Mouse (Mus musculus) telencephalon, adult 2 months (tissue): ENCODE measurements around the gene Myof.

Source experiments
- DNase-seq: peaks from one replicate; pipeline ENCODE4 v3.0.0-alpha.2; 2011; ENCODE audit warnings: low read depth, low spot score

The Myof gene

DNA sequence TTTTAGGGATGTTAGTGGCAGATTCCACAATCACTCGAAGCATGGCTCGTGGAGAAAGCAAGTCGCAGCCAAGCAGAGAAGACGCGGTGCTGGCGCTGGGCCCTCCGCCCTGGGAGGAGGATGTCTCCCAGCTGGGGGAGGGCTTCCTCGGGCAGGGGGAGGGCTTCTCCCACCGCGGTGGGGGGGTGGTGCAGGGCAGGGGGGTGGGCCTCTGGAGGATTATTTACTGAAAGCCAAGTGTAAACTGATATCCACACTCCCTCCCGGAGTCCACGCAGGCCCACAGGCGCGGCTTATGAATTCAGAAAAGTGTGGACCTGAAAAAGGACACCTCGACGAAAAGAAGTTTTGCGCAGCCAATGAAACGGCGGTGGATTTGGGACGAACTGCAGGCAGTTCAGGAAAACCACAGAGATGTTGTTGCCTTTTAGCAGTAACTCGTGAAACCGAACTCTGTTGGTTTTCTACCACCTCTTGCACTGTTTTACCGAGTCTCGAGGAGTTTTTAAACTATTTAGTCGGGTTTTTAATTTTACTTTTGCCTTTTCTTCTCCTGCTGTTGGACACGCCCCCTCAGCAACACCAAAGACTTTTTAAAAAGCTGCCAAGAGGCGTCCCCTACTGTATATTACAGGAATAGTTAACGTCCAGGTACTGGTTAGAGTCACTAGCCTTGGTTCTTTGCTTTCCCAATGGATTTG, at the start of gene Myof:
Gene Myof (minus strand): TSS at position 297 of the 701 bp plus-strand sequence.
- no peak for DNase-seq

DNA sequence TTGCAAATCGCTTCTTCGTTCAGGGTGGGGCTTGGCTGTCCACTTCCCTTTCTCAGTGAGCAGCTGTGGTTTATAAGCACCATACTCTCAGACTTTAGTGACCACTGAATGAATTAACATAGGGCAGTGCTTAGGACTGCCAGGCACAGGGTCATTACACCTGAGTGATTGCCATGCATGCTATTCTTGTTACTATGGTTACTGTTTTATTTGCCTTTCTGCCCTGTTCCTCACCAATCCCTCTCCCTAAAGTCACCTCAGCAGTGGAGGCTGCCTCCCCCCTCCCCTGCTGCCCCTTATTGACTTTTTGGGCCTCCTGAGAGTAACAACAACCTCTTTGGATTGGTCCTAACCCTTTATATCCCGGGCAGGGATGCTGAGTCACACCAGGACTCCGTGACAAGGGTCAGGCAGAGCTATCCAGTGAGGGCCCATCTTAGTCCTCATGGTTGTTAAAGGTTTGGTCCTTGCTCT, 48.2 kb upstream of the Myof start:
- DNase-seq = no peak

DNA sequence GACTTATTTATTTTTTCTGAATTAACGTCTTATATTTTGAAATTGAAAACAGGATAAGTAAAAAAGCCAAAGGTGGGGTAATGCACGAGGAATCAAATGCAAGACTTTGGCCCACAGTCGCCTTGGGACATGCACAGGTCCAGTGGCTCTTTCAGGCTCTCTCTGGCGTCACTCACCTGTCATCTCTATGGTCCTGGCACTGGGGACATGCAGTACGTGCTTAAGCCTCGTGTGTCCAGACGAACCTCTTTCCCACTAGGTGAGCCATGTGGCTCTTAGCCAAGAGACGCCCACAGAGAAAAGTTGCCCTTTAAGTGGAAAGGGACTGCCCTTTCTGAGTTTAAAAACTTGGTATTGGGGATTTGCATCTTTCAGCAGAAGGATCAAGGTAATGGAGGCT, 46.0 kb upstream of the Myof start:
- DNase-seq = no peak

DNA sequence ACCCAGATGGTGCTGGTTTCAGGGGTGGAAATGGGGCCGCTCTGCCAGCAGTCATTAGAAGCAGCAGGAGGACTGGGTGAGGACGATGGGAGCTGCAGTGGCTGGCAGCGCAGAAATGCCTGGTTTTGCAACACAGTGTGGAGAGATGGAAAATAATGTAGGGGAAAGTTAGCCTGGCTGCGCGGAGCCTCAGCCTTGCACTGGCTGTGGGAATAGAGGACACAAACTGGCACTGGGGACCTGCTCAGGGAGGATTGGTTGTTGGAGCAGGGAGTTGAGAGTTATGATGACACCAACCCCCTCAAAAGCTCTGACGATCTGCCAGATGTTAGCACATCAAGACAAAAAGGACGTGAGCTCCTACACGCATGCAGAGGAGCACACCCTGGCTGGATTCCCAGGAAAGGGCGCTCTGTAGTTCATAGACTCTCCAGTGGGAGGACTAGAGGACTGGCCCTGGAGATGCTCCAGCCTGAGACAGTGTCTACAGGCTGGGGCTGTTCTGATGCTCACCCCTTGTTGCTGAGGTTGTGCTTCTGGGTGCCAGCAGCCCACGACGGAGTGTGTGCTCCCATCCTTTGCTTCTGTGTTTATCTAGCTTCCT, 43.7 kb upstream of the Myof start:
- peak; percentile 12 for DNase-seq

DNA sequence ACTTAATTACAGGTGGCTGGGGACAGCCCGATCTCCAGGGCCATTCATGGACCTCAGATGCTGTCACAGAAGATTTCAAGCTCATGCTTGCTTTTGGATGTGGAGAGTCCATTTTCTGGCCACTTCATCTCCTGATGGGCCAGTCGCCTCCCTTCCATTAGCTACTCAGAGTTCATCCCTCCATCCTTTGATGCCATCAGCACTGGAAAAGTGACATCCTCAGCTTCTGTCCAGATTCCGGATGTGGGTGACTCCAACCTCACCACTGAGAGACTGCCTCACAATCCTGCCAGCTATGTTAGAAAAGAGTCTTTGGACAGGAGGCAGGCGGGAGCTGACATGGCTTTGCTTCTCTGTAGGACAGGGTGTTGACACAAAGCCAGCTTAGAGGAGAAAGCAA, 42.5 kb upstream of the Myof start:
- no peak for DNase-seq

DNA sequence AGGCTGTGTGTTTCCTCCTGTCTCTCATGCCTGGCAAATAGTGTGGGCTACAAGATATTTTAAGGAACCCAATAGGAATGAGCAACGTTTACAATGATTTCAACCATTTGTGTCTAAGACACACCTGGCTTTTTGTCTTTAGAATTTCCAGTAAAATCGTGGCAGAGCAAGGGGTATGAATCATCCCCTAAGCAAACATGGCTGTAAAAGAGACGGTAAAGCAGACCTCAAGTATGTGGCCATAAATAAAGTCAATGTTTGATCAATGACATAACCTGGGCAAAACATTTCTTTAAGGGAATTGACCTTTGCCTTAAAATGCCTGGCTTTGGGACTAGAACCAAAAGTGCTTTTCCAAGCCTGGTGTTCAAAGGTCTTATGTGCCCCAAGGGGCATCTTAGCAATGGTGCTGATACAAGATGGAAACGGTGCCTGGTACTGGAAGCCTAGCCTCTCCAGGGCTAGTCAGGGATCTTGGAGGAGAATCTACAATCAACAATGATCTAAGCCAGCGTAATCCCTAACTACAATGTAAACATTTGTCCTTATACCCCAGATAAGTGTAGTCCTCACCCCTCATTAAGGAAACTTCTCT, 39.7 kb upstream of the Myof start:
- no peak for DNase-seq

DNA sequence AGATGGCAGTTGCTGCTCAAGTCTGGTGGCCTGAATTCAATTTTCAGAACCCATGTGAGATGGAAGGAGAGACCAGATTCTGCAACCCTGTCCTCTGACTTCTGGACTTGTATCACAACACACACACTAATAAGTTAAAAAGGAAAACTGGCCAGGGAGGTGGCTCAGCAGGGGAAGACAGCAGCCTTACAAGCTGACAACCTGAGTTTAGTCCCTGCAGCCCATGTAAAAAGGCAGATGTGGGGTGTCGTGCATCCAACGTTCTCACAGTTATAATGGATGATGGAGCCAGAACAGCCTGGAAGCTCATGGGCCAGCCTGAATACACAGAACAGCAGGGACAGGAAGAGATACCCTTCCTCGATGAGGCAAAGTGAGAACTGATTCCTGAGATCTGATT, 38.0 kb upstream of the Myof start:
- no peak for DNase-seq

DNA sequence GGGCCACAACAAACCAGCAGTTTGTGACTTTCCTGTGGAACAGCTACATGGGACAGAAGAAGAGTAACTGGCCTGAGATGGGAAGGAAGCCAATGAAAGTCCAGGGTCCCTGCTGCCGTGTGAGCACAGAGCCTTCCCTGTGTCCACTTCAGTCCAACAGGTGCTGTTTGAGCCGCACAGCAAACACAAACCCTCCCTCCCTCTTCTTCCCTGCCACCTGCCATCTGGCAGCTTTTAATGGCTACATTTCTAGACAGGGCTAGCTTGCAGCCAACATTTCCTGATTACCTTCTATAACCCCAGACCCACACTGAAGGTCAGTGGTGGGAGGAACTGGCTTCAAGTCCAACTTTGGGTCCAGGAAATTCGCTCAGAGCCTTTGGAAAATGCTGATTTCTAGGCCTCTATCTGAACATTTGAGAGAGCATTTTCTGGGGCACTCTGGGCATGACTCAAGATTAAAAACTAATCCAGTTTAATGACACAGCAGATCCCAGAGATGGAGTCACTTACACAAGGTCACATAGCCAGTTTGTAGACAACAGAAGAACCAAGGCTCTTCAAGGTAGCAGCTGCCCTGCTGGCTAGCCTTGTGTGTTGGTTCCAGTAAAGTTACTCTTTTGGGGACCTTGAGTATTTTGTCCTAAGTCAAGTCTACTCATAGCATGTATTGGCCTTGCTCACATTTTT, 34.6 kb upstream of the Myof start:
- no peak for DNase-seq

DNA sequence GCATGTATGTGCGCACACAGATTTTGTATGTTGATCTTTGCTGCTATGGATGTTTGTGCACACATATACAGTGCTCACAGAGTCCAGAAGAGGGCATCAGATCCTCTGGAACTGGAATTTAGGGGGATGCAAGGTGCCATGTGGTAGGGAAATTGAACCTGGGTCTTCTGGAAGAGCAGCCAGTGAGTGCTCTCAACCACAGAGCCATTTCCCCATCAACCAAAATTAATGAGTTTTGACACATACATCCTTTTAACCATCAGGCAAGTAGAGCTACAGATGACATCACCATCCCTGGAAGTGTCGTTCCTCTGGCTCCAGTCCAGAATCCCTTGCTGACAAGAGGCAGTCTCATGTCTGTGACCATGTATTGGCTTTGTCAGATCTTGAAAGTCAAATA, 32.9 kb upstream of the Myof start:
- no peak for DNase-seq

DNA sequence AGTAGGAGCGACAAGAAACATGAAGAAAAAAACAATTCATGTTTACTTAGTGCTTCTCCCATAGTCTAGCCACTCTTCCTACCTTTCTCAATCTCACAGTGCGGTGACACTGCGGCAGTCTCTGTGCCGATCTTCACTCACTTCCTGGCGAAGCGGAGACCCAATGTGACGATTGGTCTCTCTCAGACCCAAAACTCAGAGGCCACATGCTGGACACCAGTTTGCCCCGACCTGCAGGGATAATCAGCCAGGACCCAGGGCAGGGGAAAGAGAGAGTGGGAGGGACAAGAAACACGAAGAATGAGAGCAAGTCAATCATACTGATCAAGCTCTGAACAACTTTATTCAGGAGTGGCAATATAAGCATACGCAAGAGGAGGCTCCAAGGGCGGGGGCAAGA, 31.7 kb upstream of the Myof start:
- DNase-seq = no peak

DNA sequence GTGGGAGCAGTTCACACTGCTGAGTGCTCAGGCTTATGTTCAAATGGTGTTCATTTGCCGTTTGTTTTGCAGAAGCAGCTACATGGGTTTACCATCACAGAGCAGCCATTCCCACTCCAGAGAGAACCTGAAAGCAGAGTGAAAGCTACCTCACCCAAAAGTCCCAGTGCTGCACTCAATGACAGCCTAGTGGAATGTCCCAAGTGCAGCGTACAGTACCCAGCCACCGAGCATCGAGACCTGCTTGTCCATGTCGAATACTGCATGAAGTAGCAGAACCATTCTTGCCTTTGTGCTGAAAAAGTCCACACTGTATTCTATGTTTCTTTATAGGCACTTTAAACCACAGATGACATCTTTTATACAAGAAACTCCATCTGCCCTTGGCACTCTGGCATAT, 29.8 kb upstream of the Myof start:
- no peak for DNase-seq

DNA sequence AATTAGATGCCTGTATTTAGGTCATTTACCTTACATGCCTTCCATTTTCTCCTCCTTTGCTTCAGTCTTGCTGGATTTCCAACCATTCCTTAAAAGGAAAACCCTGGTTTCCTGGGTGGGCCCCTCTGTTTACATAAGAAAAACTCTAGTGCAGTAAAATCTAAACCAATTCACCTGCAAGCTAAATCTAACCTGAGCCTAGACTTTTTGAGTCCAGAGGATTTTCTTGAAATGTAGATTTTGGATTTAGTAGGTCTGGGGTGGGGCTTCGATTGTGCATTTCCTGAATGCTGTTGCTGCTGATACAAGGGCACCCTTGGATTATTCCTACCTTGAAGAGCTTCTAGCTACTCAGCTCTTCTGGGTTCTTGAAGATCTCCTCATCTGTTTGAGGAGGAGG, 20.7 kb upstream of the Myof start:
- DNase-seq = no peak

DNA sequence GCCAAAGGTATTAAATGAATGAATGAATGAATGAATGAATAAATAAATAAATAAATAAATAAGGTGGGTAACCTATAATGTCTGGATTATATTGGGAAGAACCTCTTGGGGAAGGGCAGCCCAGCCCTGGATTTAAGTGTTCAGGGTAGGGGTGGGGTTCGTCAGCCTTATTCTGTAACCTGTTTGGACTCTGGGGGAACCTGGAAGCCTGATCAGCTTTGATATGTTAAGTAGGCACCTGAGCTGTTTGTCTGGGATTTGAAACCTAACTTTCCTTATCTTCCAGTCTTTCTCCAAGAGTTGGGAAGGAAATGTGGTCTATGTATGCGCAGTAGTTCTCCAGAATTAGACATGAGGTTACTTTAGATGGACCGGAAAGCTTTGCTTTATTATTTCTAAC, 19.8 kb upstream of the Myof start:
- no peak for DNase-seq

DNA sequence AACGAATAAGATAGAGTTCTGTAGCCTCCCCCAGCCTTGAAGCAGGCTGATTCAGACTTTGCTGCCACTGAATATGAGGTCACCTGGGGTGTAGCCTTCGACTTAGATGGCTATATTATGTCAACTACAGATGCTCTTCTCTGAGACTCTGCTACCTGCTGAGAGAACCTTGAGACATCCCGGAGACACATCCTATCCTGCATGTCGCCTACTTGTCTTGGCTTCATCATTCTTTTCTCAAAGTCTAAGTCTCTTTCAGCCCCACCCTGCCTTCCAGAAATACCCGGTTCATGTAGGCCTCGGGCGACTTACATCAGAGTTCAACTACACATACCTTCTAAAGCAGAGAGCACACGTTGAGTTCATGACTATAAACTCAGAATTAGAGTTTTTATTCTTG, 13.6 kb upstream of the Myof start:
- no peak for DNase-seq

DNA sequence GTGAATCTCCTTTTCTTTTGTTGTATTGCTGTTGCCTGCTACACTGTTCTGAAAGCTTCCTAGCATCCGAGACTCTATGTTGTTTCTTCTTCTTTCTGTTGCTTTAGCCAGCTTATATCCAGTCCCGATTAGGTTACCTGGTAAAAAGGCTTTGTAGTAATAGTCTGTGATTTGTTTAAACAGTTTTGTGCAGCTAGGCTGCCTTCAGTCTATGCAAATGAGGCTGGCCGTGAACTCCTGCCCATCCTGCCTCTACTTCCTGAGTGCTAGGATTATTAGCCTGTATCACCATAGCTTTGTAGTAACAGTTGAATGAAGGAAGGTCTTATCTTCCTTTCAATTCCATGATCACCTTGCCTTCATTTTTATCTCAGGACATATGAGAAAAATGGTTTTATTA, 12.9 kb upstream of the Myof start:
- no peak for DNase-seq

DNA sequence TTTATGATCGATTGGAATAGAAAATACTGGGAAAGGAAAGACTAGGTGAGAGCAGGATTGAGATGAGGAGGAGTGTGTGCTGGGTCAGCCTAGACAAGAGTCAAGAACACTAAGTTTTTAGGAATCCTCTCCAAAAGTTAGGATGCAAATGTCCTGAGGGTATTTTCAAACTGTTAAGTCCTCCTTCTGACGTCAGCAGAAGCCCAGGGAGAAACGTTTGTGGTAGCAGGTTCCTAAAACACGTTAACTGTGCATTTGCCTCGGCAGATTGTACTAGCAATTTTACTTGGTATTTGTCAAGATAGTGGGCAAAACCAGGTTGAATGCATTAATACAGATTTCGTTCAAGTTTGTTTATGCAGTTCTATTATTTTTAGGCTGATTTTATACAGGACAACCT, 12.4 kb upstream of the Myof start:
- DNase-seq = no peak

DNA sequence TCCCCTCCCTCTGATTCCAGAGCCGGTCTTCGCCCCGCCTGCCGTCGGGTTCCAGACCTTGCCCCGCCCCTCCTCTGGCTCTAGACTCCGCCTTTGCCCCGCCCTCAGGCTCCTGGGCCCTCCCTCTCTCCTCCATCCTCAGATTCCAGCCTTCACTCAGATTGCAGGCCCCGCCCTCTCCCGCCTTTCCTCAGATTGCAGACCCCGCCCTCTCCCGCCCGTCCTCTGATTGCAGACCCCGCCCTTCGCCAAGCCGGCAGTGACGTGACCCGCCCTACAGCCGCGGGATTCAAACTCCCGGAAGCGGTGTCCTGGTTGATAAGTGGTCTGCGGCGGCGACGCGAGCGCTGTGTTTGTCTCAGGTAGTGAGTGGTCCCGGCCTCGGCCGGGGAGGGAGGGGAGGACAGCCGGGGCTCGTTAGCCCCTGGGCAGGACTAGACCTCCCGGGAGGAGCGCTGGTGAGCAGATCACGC, 11.4 kb upstream of the Myof start, which contains the start of gene Cep55:
Gene Cep55 (plus strand): TSS at position 292 of the 473 bp plus-strand sequence.
- DNase-seq = peak; percentile 97

DNA sequence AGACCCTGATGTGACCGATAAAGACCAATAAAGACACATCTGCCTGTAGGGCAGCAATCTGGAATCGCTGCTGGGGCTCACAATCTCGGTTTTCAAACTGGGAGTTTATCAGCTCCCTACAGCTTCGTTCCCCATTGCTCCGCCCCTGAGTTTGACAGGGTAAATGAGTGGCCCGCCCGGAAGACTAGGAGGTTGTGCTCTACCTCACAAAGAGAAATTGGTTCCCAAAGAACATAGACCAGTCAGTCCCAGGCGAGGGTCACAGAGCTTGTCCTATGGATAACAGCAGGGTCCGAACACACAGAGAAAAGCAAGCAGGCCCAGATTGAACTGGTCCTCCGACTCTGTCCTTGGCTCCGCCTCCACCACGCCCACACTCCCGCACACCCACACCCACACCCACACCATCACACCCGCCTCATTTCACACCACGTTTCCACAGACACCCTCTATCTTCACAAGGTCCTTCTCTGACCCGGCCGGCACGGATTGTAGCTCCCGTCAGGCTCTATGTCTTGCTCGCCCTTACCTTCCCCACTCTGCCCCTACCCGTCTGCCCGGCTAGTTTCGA, 10.9 kb upstream of the Myof start:
- DNase-seq = no peak

DNA sequence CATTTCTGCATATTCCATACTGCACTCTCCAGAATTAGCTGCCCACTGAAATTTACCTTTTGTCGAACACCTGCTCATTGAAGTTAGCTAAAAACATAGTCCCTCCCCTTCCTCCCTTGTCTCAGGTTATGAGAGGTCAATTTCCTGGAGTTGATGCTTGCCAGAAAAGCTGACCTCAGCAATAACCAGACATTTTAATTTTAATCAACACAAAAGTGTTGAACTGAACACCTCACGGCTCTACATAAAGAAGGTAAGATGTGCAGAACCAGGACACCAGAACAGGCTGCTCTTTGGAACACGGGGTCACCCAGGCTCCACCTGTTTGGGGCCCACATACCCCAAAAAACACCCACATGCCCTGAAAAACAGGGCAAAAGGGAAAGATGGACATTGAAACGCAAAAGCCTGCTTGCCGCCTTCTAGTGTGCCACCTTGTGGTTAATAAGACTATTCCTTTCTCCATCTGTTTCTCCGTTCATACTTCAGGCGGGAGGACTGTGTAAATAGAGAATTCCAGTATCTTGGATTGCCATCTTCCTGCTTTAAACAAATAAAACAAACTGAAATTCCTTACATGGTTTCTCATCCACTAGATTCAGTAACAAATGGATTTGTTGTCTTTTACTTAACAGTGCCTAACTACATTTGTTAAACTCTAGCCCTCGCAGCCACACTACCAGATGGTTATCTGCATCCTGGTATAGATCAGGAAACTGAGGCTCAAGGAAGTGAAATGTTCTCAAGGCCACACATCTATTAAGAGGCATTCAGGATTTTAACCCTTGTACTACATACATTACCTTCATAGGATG, 10.1 kb upstream of the Myof start:
- DNase-seq = peak; percentile 48

DNA sequence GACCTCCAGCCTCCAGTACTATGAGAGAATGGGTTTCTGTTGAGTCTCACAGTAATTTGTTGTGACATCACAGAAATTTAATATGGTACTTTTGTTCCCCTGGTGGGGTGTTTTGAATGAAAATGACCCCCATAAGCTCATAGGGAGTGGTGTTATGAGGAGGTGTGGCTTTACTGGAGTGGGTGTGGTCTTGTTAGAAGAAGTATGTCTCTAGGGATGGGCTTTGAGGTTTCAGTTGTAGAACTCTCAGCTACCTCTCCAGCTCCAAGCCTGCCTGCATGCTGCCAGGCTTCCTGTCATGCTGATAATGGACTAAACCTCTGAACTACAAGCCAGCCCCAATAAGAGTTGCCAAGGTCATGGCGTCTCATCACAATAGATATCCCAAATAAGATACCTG, 6.3 kb upstream of the Myof start:
- DNase-seq = no peak

DNA sequence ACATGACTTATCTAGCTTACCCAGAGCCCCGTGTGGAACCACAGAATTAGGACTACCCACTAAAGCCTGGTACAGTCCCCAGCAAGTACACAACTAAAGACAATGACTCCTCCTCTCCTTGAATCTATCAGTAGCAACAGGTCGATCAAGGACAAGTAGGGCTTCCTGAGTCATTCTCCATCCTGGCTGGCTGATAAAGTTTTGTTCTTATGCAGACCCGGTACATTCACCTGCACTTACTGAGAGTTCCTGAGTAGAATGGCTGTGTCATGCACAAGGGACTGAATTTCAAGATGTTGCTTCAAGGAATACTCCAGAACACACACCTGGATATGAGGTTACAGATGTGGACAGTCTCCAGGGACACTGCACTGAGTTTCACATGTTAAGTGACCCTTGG, 1.8 kb upstream of the Myof start:
- DNase-seq = no peak
